Mouse (Mus musculus): ENCODE results near the gene Mtmr12. TPM values are rescaled to one million over a fixed set of nuclear protein-coding genes. Genes with fewer than 3 reads are reported as not detected.
"Not testable (repeated sequence)": the region's sequence is repeated elsewhere in the genome, so short reads cannot be mapped to it uniquely, and the experiment has no call there.

Mtmr12 gene
- total RNA-seq, 2 experiments from 2014 or later, result 3.5 to 5.6 TPM

- no peak overlapping the region for H3K27ac ChIP-seq
- no peak for TF ChIP-seq CTCF (IDR thresholded peaks at IDR 0.05)
- intact Hi-C loops (cut with DNase I), result no loop called here
- H3K4me3 ChIP-seq, result no peak overlapping the region
- DNase-seq, result no peak
Observed at GRCm38 (mm10) chr15:12216119-12216518, 11.3 kb downstream of the Mtmr12 start.

GRCm38 (mm10) chr15:12216798-12217197, 12.0 kb downstream of the Mtmr12 start:
- Histone ChIP-seq H3K4me3 (no peak overlapping the region), H3K27ac (no peak overlapping the region)
- no peak for DNase-seq
- intact Hi-C loops (cut with DNase I), result no loop called here
- no peak for TF ChIP-seq CTCF (IDR thresholded peaks at IDR 0.05)

GRCm38 (mm10) chr15:12217332-12217731, 12.5 kb downstream of the Mtmr12 start:
- H3K4me3 ChIP-seq; DNase-seq; intact Hi-C loops (cut with DNase I); H3K27ac ChIP-seq: not testable (repeated sequence)

GRCm38 (mm10) chr15:12217849-12218248, 13.0 kb downstream of the Mtmr12 start:
- no peak for DNase-seq
- no peak for TF ChIP-seq CTCF (IDR thresholded peaks at IDR 0.05)
- no peak overlapping the region for H3K27ac ChIP-seq
- no peak overlapping the region for H3K4me3 ChIP-seq
- intact Hi-C loops (cut with DNase I), result no loop called here

- no peak for DNase-seq
- intact Hi-C loops (cut with DNase I), result no loop called here
- Histone ChIP-seq H3K4me3 (no peak overlapping the region), H3K27ac (no peak overlapping the region)
- no peak for TF ChIP-seq CTCF (IDR thresholded peaks at IDR 0.05)
Observed at GRCm38 (mm10) chr15:12218583-12219382, 14.0 kb downstream of the Mtmr12 start.

GRCm38 (mm10) chr15:12221131-12221530, 16.3 kb downstream of the Mtmr12 start:
- TF ChIP-seq CTCF (IDR thresholded peaks at IDR 0.05), result no peak
- Histone ChIP-seq H3K4me3 (no peak overlapping the region), H3K27ac (no peak overlapping the region)
- intact Hi-C loops (cut with DNase I), result no loop called here
- DNase-seq, result no peak

- Histone ChIP-seq H3K27ac (no peak overlapping the region), H3K4me3 (no peak overlapping the region)
- DNase-seq, result no peak
- intact Hi-C loops (cut with DNase I), result no loop called here
- no peak for TF ChIP-seq CTCF (IDR thresholded peaks at IDR 0.05)
Observed at GRCm38 (mm10) chr15:12222564-12223302, 17.9 kb downstream of the Mtmr12 start.

- no peak overlapping the region for H3K4me3 ChIP-seq
- intact Hi-C loops (cut with DNase I), result no loop called here
- no peak overlapping the region for H3K27ac ChIP-seq
- no peak for TF ChIP-seq CTCF (IDR thresholded peaks at IDR 0.05)
- no peak for DNase-seq
Observed at GRCm38 (mm10) chr15:12223393-12223792, 18.6 kb downstream of the Mtmr12 start.

GRCm38 (mm10) chr15:12224239-12224638, 19.4 kb downstream of the Mtmr12 start:
- Histone ChIP-seq H3K4me3 (no peak overlapping the region), H3K27ac (no peak overlapping the region)
- intact Hi-C loops (cut with DNase I), result no loop called here
- no peak for TF ChIP-seq CTCF (IDR thresholded peaks at IDR 0.05)
- DNase-seq, result no peak

GRCm38 (mm10) chr15:12225062-12225461, 20.2 kb downstream of the Mtmr12 start:
- H3K27ac ChIP-seq, result no peak overlapping the region
- intact Hi-C loops (cut with DNase I), result no loop called here
- no peak for TF ChIP-seq CTCF (IDR thresholded peaks at IDR 0.05)
- no peak for DNase-seq
- H3K4me3 ChIP-seq, result no peak overlapping the region

GRCm38 (mm10) chr15:12226908-12227307, 22.1 kb downstream of the Mtmr12 start:
- no peak for TF ChIP-seq CTCF (IDR thresholded peaks at IDR 0.05)
- Histone ChIP-seq H3K4me3 (no peak overlapping the region), H3K27ac (no peak overlapping the region)
- intact Hi-C loops (cut with DNase I), result no loop called here
- no peak for DNase-seq

GRCm38 (mm10) chr15:12227355-12227754, 22.5 kb downstream of the Mtmr12 start:
- no peak for TF ChIP-seq CTCF (IDR thresholded peaks at IDR 0.05)
- intact Hi-C loops (cut with DNase I), result no loop called here
- Histone ChIP-seq H3K27ac (no peak overlapping the region), H3K4me3 (no peak overlapping the region)
- DNase-seq, result no peak

GRCm38 (mm10) chr15:12229603-12230242, 24.9 kb downstream of the Mtmr12 start:
- DNase-seq, result no peak
- intact Hi-C loops (cut with DNase I), result no loop called here
- no peak for TF ChIP-seq CTCF (IDR thresholded peaks at IDR 0.05)
- H3K4me3 ChIP-seq, result no peak overlapping the region
- H3K27ac ChIP-seq, result no peak overlapping the region
